ENCODE assay signal across 12 mouse cellular contexts in the genomic region with DNA sequence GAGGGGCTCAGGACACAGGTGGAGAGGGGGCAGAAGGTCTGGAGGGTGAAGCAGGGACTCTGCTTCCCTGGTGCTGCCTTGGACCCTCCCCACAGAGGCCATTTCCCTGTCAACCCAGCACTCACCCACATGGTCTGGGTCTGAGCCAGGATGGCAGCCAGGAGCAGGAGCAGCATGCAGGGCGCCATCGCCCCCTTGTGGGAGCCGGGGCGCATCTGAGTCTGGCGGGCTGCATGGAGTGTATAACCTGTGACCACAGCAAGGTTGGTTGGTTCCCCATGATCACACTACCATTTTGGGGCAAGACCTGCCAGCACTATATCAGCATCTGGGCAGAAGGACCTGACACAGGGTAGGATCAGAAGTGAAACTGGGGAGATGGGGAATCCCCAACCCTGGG. TPM values are rescaled to one million over a fixed set of nuclear protein-coding genes. Genes with fewer than 3 reads are reported as not detected.
DNase-seq lines count a peak whose midpoint lies in the region; ATAC-seq and TF ChIP-seq lines count a peak whose summit lies in the region.
"Had no signal": no experiment of that assay in that cellular context is flagged by ENCODE, and none has a peak within 500 bp of the region (broad histone marks: within the 10 kb centered on the region; RNA-seq: fewer than 3 reads in every experiment).

No protein-coding gene starts in this region.

- H3K36me3 ChIP-seq in liver, embryonic 12.5 days = no peaks in the 10 kb centered on the region
- H3K36me3 ChIP-seq: neural tube, embryonic 13.5 days had no signal

- TF ChIP-seq CTCF in brain, embryonic 14.5 days (IDR thresholded peaks at IDR 0.05; ENCODE audit: borderline replicate concordance, extremely low read depth, insufficient read depth, insufficient read length) = peak; percentile 46

- no peaks in the 10 kb centered on the region for H3K4me1 ChIP-seq in liver, embryonic 12.5 days
- H3K4me1 ChIP-seq: neural tube, embryonic 13.5 days had no signal

- H3K9me3 ChIP-seq in liver, embryonic 12.5 days (replicated peaks) = no peaks in the 10 kb centered on the region
- H3K9me3 ChIP-seq: neural tube, embryonic 13.5 days had no signal

- TF ChIP-seq POLR2A in brain, embryonic 14.5 days (IDR thresholded peaks at IDR 0.05; ENCODE audit: borderline replicate concordance, extremely low read depth, insufficient read depth, insufficient read length, poor library complexity, severe bottlenecking) = no peak

- ATAC-seq in liver, embryonic 12.5 days = no peak

- H3K4me2 ChIP-seq in liver, embryonic 12.5 days = no peak overlapping the region
- H3K4me2 ChIP-seq: neural tube, embryonic 13.5 days had no signal

- H3K9ac ChIP-seq in liver, embryonic 12.5 days = no peak overlapping the region
- H3K9ac ChIP-seq: neural tube, embryonic 13.5 days had no signal

- no peak overlapping the region for H3K27ac ChIP-seq in liver, embryonic 12.5 days
- H3K27ac ChIP-seq: neural tube, embryonic 13.5 days had no signal

- WGBS in liver, embryonic 12.5 days (ENCODE audit: insufficient replicate concordance) = 10% methylated on average over 5 of the region's 5 CpGs

- H3K4me3 ChIP-seq in liver, embryonic 12.5 days = no peak overlapping the region
- H3K4me3 ChIP-seq: neural tube, embryonic 13.5 days had no signal

- H3K27me3 ChIP-seq in liver, embryonic 12.5 days (replicated peaks) = peaks cover 68% of the 10 kb centered on the region

- peak; percentile 7 for DNase-seq in adrenal gland, adult 2 months
- no peak for DNase-seq in adrenal gland, adult 18-20 months (ENCODE audit: low spot score in 2 of 2)
- DNase-seq in liver = peak; percentile 22
- DNase-seq in brain, embryonic 14.5 days (ENCODE audit: low read depth) = peak; percentile 5
- DNase-seq in retina, embryonic 14.5 days (ENCODE audit: low spot score) = peak; percentile 56
- DNase-seq in right cerebral cortex, adult 2 months (ENCODE audit: low spot score in 2 of 2) = no peak
- DNase-seq in heart, postnatal 4 days = no peak
- DNase-seq: gastrocnemius, postnatal 25 days had no signal

RNA-seq across cellular contexts. Expression of gene H2-T3, which starts 8.2 kb away (rescaled TPM):
- not detected for total RNA-seq in adrenal gland, adult 2 months (2021)
- polyA plus RNA-seq in adrenal gland, adult 2 months (2012; rRNA removed) = not detected in 2 replicates
- not detected for total RNA-seq in adrenal gland, adult 18-20 months (2021)
- polyA plus RNA-seq in liver, embryonic 12.5 days (2016; fragmentation: Nextera tagmentation; extraction: Ambion mirVana) = not detected in 2 replicates
- polyA plus RNA-seq in brain, embryonic 14.5 days (2012; rRNA removed) = not detected in 2 replicates
- not detected for total RNA-seq in heart, postnatal 4 days (2021)
- total RNA-seq: gastrocnemius, postnatal 25 days; layer of hippocampus, postnatal 14 days had no signal
- polyA plus RNA-seq: C2C12; neural tube, embryonic 13.5 days had no signal

RNA-seq across cellular contexts. Expression of gene Gm8909, which starts 30.0 kb away (rescaled TPM):
- total RNA-seq in adrenal gland, adult 2 months (2021) = not detected
- polyA plus RNA-seq in adrenal gland, adult 2 months (2012; rRNA removed) = 0.19 TPM in 1 of 2 replicates, not detected in the other
- total RNA-seq in adrenal gland, adult 18-20 months (2021) = under 1 TPM in 1 of 2 experiments, not detected in 1; 0.90 TPM
- polyA plus RNA-seq in liver, embryonic 12.5 days (2016; fragmentation: Nextera tagmentation; extraction: Ambion mirVana) = not detected in 2 replicates
- polyA plus RNA-seq in brain, embryonic 14.5 days (2012; rRNA removed) = 0.16 TPM in 1 of 2 replicates, not detected in the other
- total RNA-seq in heart, postnatal 4 days (2021) = not detected
- total RNA-seq: gastrocnemius, postnatal 25 days; layer of hippocampus, postnatal 14 days had no signal
- polyA plus RNA-seq: C2C12; neural tube, embryonic 13.5 days had no signal

RNA-seq across cellular contexts. Expression of gene Rpp21, which starts 59.6 kb away (rescaled TPM):
- 10 to 100 TPM; 43.6 to 60.5 TPM for total RNA-seq in adrenal gland, adult 2 months (2021)
- 89.4 and 106 TPM in 2 replicates for polyA plus RNA-seq in adrenal gland, adult 2 months (2012; rRNA removed)
- 10 to 100 TPM; 38.5 to 39.4 TPM for total RNA-seq in adrenal gland, adult 18-20 months (2021)
- 80.6 and 89.7 TPM in 2 replicates for polyA plus RNA-seq in liver, embryonic 12.5 days (2016; fragmentation: Nextera tagmentation; extraction: Ambion mirVana)
- polyA plus RNA-seq in brain, embryonic 14.5 days (2012; rRNA removed) = 76.1 and 111 TPM in 2 replicates
- total RNA-seq in heart, postnatal 4 days (2021) = 10 to 100 TPM; 35.0 to 43.1 TPM

Comparison
In these comparisons a context has a peak if more than half of its experiments do, and no peak if none do; other contexts are left out.
1. DNase-seq: peak in adrenal gland, adult 2 months (single experiment), liver (single experiment), brain, embryonic 14.5 days (single experiment) and retina, embryonic 14.5 days (single experiment); none in adrenal gland, adult 18-20 months (0 of 2), right cerebral cortex, adult 2 months (0 of 2) and heart, postnatal 4 days (single experiment).